Mouse (Mus musculus) forebrain, embryonic 12.5 days (tissue): ENCODE results near the gene Klk1. TPM values are rescaled to one million over a fixed set of nuclear protein-coding genes. Genes with fewer than 3 reads are reported as not detected.

Experiments used
- ATAC-seq: fragments of 200-750 bp; cut with Nextera tagmentation; 2 replicates; pipeline ENCODE4 v1.8.0; 2017; ENCODE audit warnings: moderate TSS enrichment; ENCODE audit not compliant: low FRiP score
- H3K27ac ChIP-seq: fragments of 300-500 bp; sonication (generic); 2 replicates; pipeline ENCODE4 v1.5.1; 2016; ENCODE audit warnings: mild to moderate bottlenecking
- H3K27me3 ChIP-seq: fragments of 300-500 bp; sonication (generic); 2 replicates; pipeline ENCODE4 v1.6.1; 2016; ENCODE audit warnings: mild to moderate bottlenecking
- H3K36me3 ChIP-seq: fragments of 300-500 bp; sonication (generic); replicated peaks from 2 replicates; pipeline ENCODE4 v1.6.1; 2016; ENCODE audit warnings: mild to moderate bottlenecking
- H3K4me1 ChIP-seq: fragments of 300-500 bp; sonication (generic); 2 replicates; pipeline ENCODE4 v1.6.1; 2016
- H3K4me2 ChIP-seq: fragments of 300-500 bp; sonication (generic); 2 replicates; pipeline ENCODE4 v1.6.1; 2016; ENCODE audit warnings: mild to moderate bottlenecking, moderate library complexity
- H3K4me3 ChIP-seq: fragments of 300-500 bp; sonication (generic); replicated peaks from 2 replicates; pipeline ENCODE4 v1.5.1; 2016; ENCODE audit warnings: mild to moderate bottlenecking
- H3K9ac ChIP-seq: fragments of 300-500 bp; sonication (generic); 2 replicates; pipeline ENCODE4 v1.6.1; 2016; ENCODE audit warnings: mild to moderate bottlenecking
- H3K9me3 ChIP-seq: fragments of 300-500 bp; sonication (generic); 2 replicates; pipeline ENCODE4 v1.6.1; 2016
- WGBS: fragments of 180-500 bp; shearing (Covaris S2); methylation state at CpG from one replicate; pipeline ENCODE4 v1.1.7; 2016; 5-methylcytosine and 5-hydroxymethylcytosine counted together
- polyA plus RNA-seq: library from polyadenylated mRNA; unstranded; fragments of >200 nt; fragmentation: Nextera tagmentation; extraction: Ambion mirVana; gene quantifications from 2 replicates; pipeline ENCODE4 v1.2.1, GENCODE M21; 2016

Gene Klk1
- polyA plus RNA-seq, 1 experiment from 2014 or later: not detected

GRCm38 (mm10) chr7:44261147-44261546, 36.0 kb downstream of the Klk1 start, which contains the start of gene Gm15517:
Gene Gm15517 (plus strand): TSS chr7:44261447.
- 70% methylated on average over 5 of the region's 5 CpGs for WGBS
- peaks cover 26% of the 10 kb centered on the region for H3K27me3 ChIP-seq
- no peak within 1 kb of the TSS for H3K4me2 ChIP-seq
- no peak within 1 kb of the TSS for H3K4me3 ChIP-seq
- no peak within 1 kb of the TSS for H3K9ac ChIP-seq
- H3K27ac ChIP-seq: no peak within 1 kb of the TSS
- peaks cover 7% of the 10 kb centered on the region for H3K4me1 ChIP-seq
- ATAC-seq: no peak
- no peaks in the 10 kb centered on the region for H3K36me3 ChIP-seq
- H3K9me3 ChIP-seq: no peaks in the 10 kb centered on the region

GRCm38 (mm10) chr7:44262791-44263643, 37.9 kb downstream of the Klk1 start:
- Histone ChIP-seq H3K9ac (peak overlapping the region; percentile 48; the same call in 1 of the 2 replicates), H3K4me2 (peak overlapping the region; percentile 52), H3K4me1 (peaks cover 7% of the 10 kb centered on the region), H3K27me3 (peaks cover 40% of the 10 kb centered on the region), H3K36me3 (no peaks in the 10 kb centered on the region), H3K4me3 (peak overlapping the region; percentile 32), H3K27ac (no peak overlapping the region), H3K9me3 (no peaks in the 10 kb centered on the region)
- 2% methylated on average over 34 of the region's 34 CpGs for WGBS
- peak; percentile 85 for ATAC-seq

GRCm38 (mm10) chr7:44268117-44268516, 43.0 kb downstream of the Klk1 start:
- Histone ChIP-seq H3K27me3 (peaks cover 47% of the 10 kb centered on the region), H3K9me3 (no peaks in the 10 kb centered on the region), H3K9ac (no peak overlapping the region), H3K4me2 (no peak overlapping the region), H3K36me3 (no peaks in the 10 kb centered on the region), H3K4me1 (peaks cover 4% of the 10 kb centered on the region), H3K4me3 (no peak overlapping the region), H3K27ac (no peak overlapping the region)
- no peak for ATAC-seq
- 85% methylated on average over 11 of the region's 11 CpGs for WGBS

DNA sequence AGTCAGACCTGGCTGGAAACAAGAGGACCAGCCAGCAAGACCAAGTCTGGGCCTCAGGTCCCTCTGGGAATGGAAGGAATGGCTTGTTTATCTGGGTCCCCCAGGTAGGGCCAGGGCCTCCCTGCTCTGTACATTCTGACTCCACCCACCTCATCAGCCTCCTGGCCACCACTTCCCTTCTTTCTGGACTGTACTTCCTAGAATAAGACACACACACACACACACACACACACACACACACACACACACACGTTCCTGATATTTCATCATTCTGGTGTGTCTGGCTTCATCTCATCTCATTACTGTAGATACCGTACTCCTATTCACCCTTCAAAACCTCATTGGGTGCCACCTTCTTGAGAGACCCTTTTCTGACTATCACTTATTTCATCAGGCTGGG, 44.2 kb downstream of the Klk1 start:
- Histone ChIP-seq H3K9me3 (no peaks in the 10 kb centered on the region), H3K36me3 (no peaks in the 10 kb centered on the region), H3K9ac (no peak overlapping the region), H3K4me2 (no peak overlapping the region), H3K27ac (no peak overlapping the region), H3K4me1 (no peaks in the 10 kb centered on the region), H3K4me3 (no peak overlapping the region), H3K27me3 (peaks cover 46% of the 10 kb centered on the region)
- no peak for ATAC-seq
- 79% methylated on average over 2 of the region's 2 CpGs for WGBS

- Histone ChIP-seq H3K9me3 (no peaks in the 10 kb centered on the region), H3K36me3 (no peaks in the 10 kb centered on the region), H3K27ac (no peak overlapping the region), H3K4me2 (no peak overlapping the region), H3K27me3 (peaks cover 50% of the 10 kb centered on the region), H3K4me3 (no peak overlapping the region), H3K4me1 (no peaks in the 10 kb centered on the region), H3K9ac (no peak overlapping the region)
- 75% methylated on average over 2 of the region's 2 CpGs for WGBS
- ATAC-seq: no peak
Measured at GRCm38 (mm10) chr7:44271309-44271708, 46.1 kb downstream of the Klk1 start.

GRCm38 (mm10) chr7:44272546-44272945, 47.4 kb downstream of the Klk1 start:
- Histone ChIP-seq H3K36me3 (no peaks in the 10 kb centered on the region), H3K27me3 (peaks cover 41% of the 10 kb centered on the region), H3K4me3 (no peak overlapping the region), H3K9ac (no peak overlapping the region), H3K4me1 (no peaks in the 10 kb centered on the region), H3K9me3 (no peaks in the 10 kb centered on the region), H3K27ac (no peak overlapping the region), H3K4me2 (no peak overlapping the region)
- ATAC-seq: no peak
- WGBS: 93% methylated on average over 7 of the region's 7 CpGs

- H3K27me3 ChIP-seq: peaks cover 32% of the 10 kb centered on the region
- no peaks in the 10 kb centered on the region for H3K4me1 ChIP-seq
- 56% methylated on average over 7 of the region's 7 CpGs for WGBS
- H3K36me3 ChIP-seq: no peaks in the 10 kb centered on the region
- no peak overlapping the region for H3K9ac ChIP-seq
- H3K4me3 ChIP-seq: no peak overlapping the region
- no peak for ATAC-seq
- no peaks in the 10 kb centered on the region for H3K9me3 ChIP-seq
- H3K4me2 ChIP-seq: no peak overlapping the region
- H3K27ac ChIP-seq: no peak overlapping the region
Measured at GRCm38 (mm10) chr7:44273446-44273845, 48.3 kb downstream of the Klk1 start.

GRCm38 (mm10) chr7:44274096-44274495, 48.9 kb downstream of the Klk1 start:
- H3K9me3 ChIP-seq: no peaks in the 10 kb centered on the region
- H3K9ac ChIP-seq: no peak overlapping the region
- H3K27ac ChIP-seq: no peak overlapping the region
- H3K4me3 ChIP-seq: no peak overlapping the region
- no peak for ATAC-seq
- WGBS: 45% methylated on average over 11 of the region's 11 CpGs
- no peaks in the 10 kb centered on the region for H3K36me3 ChIP-seq
- no peaks in the 10 kb centered on the region for H3K4me1 ChIP-seq
- no peak overlapping the region for H3K4me2 ChIP-seq
- peaks cover 30% of the 10 kb centered on the region for H3K27me3 ChIP-seq

GRCm38 (mm10) chr7:44275546-44275945, 50.4 kb downstream of the Klk1 start:
- ATAC-seq: no peak
- H3K27me3 ChIP-seq: peaks cover 26% of the 10 kb centered on the region
- 79% methylated on average over 3 of the region's 3 CpGs for WGBS
- no peak overlapping the region for H3K4me3 ChIP-seq
- H3K27ac ChIP-seq: no peak overlapping the region
- no peaks in the 10 kb centered on the region for H3K36me3 ChIP-seq
- no peak overlapping the region for H3K9ac ChIP-seq
- no peak overlapping the region for H3K4me2 ChIP-seq
- H3K9me3 ChIP-seq: no peaks in the 10 kb centered on the region
- no peaks in the 10 kb centered on the region for H3K4me1 ChIP-seq

DNA sequence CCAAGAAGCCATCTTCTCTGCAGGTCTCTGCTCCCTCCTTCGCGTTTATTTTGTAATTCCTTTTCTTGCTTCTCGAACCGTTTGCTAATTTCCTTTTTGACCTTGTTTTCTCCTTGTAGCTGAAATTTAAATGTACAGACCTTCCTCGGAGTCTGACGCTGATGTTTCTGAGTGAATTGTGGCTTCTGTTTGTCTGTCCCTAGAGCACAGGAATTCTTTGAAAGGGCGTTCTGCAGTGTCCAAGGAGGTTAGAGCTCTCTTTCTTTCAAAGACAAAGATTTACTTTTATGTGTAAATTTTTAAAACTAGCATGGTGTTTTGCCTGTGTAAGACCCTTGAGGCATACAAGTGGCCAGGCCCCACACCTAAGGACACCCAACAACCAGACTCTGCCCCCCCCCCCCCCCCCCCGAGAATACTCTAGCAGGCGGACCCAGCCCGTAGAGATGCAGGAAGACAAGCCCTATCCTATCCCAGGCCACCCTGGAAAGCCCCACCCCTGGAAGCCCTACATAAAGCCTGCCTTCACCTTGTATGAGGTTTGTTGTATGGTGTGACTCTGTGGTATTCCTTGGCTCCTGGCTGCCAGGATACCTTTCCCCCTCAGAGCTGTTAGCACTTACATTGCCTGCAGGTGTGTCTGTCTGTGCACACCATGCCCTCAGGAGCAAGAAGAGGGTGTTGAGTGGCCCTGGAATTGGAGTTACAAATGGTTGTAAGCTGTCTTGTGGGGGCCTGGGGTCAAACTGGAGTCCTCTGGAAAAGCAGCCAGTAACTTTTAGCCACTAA, 51.5 kb downstream of the Klk1 start:
- no peaks in the 10 kb centered on the region for H3K9me3 ChIP-seq
- no peak overlapping the region for H3K9ac ChIP-seq
- no peak for ATAC-seq
- WGBS: 77% methylated on average over 10 of the region's 10 CpGs
- peaks cover 24% of the 10 kb centered on the region for H3K27me3 ChIP-seq
- H3K4me3 ChIP-seq: no peak overlapping the region
- H3K27ac ChIP-seq: no peak overlapping the region
- peaks cover 2% of the 10 kb centered on the region; the same call in 1 of the 2 replicates for H3K4me1 ChIP-seq
- no peak overlapping the region for H3K4me2 ChIP-seq
- H3K36me3 ChIP-seq: no peaks in the 10 kb centered on the region

- no peak overlapping the region for H3K4me2 ChIP-seq
- H3K36me3 ChIP-seq: no peaks in the 10 kb centered on the region
- peaks cover 24% of the 10 kb centered on the region for H3K27me3 ChIP-seq
- H3K9ac ChIP-seq: no peak overlapping the region
- no peaks in the 10 kb centered on the region for H3K9me3 ChIP-seq
- H3K4me1 ChIP-seq: peaks cover 6% of the 10 kb centered on the region; the same call in 1 of the 2 replicates
- H3K4me3 ChIP-seq: no peak overlapping the region
- WGBS: 48% methylated on average over 2 of the region's 2 CpGs
- H3K27ac ChIP-seq: no peak overlapping the region
- ATAC-seq: no peak
Measured at GRCm38 (mm10) chr7:44277250-44277622, 52.1 kb downstream of the Klk1 start.
